Mouse (Mus musculus) heart, adult 11 months (tissue): ENCODE data around the gene Pabpc5.
A peak's percentile ranks its signal among the peaks of the same experiment; 100 is the strongest.

ENCODE experiments used
- DNase-seq: peaks from one replicate; pipeline ENCODE4 v3.0.0; 2022

Pabpc5 gene

GRCm38 (mm10) chrX:119927081-119927571 is at the start of gene Pabpc5:
Gene Pabpc5, plus strand, starts transcription at chrX:119927196.
- peak; percentile 95 for DNase-seq

- DNase-seq: no peak
Observed at GRCm38 (mm10) chrX:119886957-119887593, 39.9 kb upstream of the Pabpc5 start.

GRCm38 (mm10) chrX:119888326-119888920 is 38.6 kb upstream of the Pabpc5 start:
- DNase-seq: no peak

GRCm38 (mm10) chrX:119927852-119928251 is 856 bp downstream of the Pabpc5 start:
- no peak for DNase-seq
